Mouse (Mus musculus): ENCODE results near the gene Pafah2.
A peak's percentile ranks its signal among the peaks of the same experiment; 100 is the strongest.

Gene Pafah2

DNA sequence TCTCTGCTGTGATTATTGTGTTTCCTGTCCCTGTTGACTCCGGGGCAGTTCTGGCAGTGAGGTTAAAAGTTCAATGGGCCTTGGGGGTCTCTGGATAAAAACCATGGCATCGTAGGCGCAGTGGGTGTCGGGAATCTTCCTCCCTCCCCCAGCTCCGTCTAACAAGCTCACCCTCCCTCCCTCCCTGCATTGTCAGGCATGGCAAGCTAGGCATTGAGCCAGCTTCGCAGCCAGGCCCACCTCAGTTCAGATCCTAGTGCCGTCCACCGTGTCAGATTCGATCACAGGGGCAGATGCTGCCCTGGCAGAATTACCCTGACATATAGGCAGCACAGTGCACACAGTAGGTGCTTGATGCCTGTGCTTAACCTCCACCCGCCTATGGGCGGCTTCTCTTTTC, 25.9 kb downstream of the Pafah2 start:
- DNase-seq (ENCODE audit: low spot score in 2 of 2), result no peak

DNA sequence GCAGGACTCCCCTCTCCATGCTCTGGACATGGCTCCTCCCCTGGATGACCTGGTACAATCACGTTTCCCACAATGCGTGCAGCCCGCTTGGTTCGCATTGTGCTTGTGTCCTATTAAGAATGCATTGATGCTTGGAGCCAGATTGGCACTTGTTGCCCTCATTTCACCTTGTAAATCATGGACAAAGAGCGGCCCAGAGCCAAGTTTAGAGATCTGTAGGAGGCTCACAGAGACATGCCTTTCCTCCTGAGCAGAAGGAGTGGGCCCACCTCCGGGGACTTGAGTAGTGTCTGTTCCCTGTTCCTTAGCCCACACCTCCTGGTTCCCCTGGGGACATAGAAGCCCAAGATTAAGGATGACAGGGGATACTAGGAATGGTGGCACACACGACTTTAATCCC, 27.8 kb downstream of the Pafah2 start:
- no peak for DNase-seq (ENCODE audit: low spot score in 2 of 2)

DNA sequence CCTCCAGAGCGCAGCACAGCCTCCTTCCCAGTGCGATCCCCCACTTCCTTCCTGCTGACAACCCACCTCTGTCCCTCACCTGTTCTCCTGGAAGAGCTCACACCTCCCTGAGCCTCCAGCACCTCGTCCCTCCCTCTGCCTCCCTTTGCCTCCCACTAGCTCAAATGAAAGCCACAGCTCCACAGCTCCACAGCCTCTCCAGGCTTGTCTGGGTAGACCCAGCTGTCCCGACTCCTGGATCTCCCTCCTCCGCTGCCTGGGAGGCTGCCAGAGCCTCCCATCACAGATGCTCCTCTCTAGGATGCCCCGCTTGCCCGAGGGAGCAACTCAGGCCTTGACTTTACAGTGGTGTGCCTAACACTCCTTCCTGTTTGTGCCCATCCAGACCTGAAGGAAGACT, 29.0 kb downstream of the Pafah2 start:
- DNase-seq (ENCODE audit: low spot score in 2 of 2), result no peak

- DNase-seq (ENCODE audit: low spot score in 2 of 2), result no peak
Observed at GRCm38 (mm10) chr4:134430381-134431004, 34.4 kb downstream of the Pafah2 start.

- no peak for DNase-seq (ENCODE audit: low spot score in 2 of 2)
Observed at GRCm38 (mm10) chr4:134432686-134433360, 36.7 kb downstream of the Pafah2 start.

- no peak for DNase-seq (ENCODE audit: low spot score in 2 of 2)
Observed at GRCm38 (mm10) chr4:134436185-134436584, 40.1 kb downstream of the Pafah2 start.

DNA sequence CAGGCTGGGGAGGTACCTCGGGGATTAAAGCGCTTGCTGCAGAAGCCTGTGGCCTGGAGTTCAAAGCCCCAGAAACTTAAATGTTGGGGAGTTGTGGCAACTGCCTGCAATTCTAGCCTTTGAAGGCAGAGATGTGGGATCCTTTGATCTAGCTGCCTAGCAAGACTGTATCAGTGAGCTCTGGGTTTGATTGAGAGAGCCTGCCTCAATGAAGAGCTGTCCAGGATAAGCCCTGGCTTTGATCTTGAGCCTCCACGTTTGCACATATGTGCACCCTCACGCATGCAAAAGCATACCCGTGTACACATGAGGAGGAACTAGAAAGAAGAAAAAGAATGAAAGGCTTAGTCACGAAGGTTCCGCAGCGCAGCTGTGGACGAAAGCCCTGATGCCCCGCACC, 40.5 kb downstream of the Pafah2 start:
- no peak for DNase-seq (ENCODE audit: low spot score in 2 of 2)

- no peak for DNase-seq (ENCODE audit: low spot score in 2 of 2)
Observed at GRCm38 (mm10) chr4:134439119-134439518, 43.0 kb downstream of the Pafah2 start.

DNA sequence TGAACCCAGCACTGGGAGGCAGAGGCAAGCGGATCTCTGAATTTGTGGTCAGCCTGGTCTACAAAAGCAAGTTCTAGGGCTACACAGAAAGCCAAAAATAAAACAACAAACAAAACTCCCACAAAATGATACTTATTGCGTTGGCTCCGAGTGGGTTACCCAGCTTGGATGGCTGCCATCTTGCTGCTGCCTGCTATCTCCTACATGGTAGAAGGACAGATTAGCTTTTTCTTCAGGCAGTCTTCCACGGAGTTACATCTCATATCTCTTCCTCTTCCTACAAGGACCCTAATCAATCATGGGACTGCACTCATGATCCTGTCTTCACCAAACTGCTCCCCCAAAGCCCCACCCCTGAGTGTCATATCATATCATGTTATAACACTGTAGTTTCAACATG, 43.8 kb downstream of the Pafah2 start:
- DNase-seq (ENCODE audit: low spot score in 2 of 2), result no peak

GRCm38 (mm10) chr4:134442216-134442615, 46.1 kb downstream of the Pafah2 start:
- peak; percentile 25 to 60 for DNase-seq (ENCODE audit: low spot score in 2 of 2)

- DNase-seq (ENCODE audit: low spot score in 2 of 2), result no peak
Observed at GRCm38 (mm10) chr4:134443589-134443988, 47.5 kb downstream of the Pafah2 start.

- no peak for DNase-seq (ENCODE audit: low spot score in 2 of 2)
Observed at GRCm38 (mm10) chr4:134444949-134445348, 48.8 kb downstream of the Pafah2 start.

- no peak for DNase-seq (ENCODE audit: low spot score in 2 of 2)
Observed at GRCm38 (mm10) chr4:134445489-134445888, 49.4 kb downstream of the Pafah2 start.

DNA sequence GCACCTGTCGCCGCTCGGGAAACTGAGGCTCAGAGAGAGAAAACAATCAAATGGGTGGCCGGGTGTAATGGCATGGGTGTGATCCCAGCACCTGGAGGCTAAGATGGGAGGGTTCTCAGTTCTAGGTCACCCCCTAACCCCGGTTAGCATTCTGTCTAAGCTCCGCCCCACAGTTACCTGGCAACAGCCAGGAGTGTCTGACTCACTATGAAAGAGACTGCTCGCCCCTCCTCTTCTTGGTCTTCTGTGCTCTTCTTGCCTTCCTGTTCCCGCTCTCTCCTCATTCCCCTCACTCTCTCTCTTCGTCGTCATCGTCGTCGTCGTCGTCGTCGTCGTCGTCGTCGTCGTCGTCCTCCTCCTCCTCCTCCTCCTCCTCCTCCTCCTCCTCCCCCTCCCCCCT, 51.8 kb downstream of the Pafah2 start:
- DNase-seq (ENCODE audit: low spot score in 2 of 2), result no peak

- DNase-seq (ENCODE audit: low spot score in 2 of 2), result no peak
Observed at GRCm38 (mm10) chr4:134449595-134450391, 53.7 kb downstream of the Pafah2 start.

- DNase-seq (ENCODE audit: low spot score in 2 of 2), result no peak
Observed at GRCm38 (mm10) chr4:134450392-134451195, 54.5 kb downstream of the Pafah2 start.

- no peak for DNase-seq (ENCODE audit: low spot score in 2 of 2)
Observed at GRCm38 (mm10) chr4:134451484-134451883, 55.4 kb downstream of the Pafah2 start.

DNA sequence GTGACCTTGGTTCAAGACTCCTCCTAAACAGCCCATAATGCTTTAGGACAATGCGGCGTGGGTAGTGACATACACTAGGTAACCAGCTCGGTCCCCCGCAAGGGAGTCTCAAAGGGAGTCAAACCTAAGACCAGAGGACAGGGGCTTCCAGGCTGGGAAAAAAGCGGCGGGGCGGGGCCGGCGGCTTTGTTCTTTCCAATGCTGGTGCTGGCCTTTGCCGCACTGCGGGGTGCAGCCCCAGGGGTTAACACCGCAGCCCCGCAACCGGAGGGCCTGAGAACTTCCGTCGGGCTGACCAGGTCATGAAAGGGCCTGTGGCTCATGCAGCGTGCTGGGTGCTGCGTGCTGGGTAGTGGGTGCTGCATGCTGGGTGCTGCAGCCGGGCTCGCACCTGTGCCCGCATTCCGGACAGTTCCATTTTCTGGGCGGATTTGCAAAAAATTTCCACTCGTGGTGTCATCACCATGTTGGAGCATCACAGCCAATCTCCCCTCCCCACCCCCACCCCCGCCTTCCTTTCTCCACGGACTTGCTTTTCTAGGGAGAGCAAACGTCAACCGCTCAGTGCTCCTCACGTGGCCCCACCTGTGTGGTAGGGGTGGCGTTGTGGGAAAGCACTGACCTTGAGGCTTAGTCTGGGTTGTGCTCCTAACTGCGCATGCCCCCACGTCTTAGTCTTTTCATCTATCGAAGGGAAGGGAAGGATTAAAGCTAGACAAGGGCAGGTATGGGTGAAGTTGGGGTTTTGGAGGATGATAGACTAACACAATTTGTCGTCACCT, 57.7 kb downstream of the Pafah2 start:
- no peak for DNase-seq (ENCODE audit: low spot score in 2 of 2)

- no peak for DNase-seq (ENCODE audit: low spot score in 2 of 2)
Observed at GRCm38 (mm10) chr4:134455310-134455709, 59.2 kb downstream of the Pafah2 start.

DNA sequence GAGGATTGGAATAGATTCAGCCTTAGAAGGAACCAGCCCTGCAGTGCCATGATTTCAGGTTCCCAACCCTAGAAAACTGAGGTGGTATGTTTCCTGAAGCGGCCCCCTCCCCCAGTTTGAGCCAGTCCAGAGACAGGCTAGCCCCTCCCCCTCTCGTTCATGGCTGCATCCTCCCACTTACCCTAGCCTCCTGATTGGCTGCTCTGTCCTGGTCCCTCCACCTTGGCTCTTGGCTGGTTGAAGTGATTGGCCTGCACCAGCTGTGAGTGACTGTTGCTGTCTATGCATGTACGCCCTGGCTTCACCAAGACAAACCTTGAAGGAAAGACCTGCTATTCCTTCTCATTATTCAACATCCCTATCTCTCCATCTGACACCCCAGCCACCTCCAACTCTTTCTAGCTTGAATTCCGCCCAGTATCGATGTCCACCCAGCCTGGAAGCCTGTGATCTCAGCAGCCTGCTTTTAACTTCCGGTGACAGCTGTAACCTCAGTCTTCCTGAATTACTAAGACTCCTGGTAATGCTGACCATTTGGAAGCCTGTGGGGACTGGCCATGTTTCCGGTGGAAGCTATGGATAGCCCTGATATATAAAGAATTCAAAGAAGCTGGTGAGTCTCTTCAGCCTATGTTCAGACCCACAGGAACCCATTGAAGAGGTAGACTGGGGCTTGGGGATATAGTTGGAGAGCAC, 61.2 kb downstream of the Pafah2 start:
- no peak for DNase-seq (ENCODE audit: low spot score in 2 of 2)

DNA sequence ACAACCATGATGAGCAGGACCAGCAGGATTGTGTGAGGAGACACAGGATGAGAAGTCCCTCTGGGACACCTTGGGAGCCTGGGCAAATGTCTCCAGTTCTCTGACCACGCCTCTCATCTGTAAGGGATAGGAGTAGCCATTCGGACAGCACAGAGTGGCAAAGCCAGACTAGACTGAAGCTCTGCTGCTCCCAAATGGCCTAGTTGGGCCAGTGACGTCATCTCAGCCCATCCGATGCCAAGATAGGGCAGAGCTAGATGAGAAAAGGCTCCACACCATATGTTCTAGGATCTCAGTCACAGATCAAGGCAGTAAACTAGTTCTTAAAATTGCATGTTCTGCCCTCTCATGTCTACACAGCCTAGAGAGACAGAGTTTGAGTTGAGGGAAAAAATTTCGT, 62.7 kb downstream of the Pafah2 start:
- DNase-seq (ENCODE audit: low spot score in 2 of 2), result no peak

Data from urinary bladder, adult 18-20 months (tissue).